Mouse (Mus musculus) MEL (cell line): Measurements from ENCODE around the gene 4930568D16Rik.

Experiments used
- CHD2 ChIP-seq: IDR thresholded peaks from 2 replicates; pipeline ENCODE4 v1.6.1; 2011; ENCODE audit warnings: low read length, improper control_type of control experiment
- CTCF ChIP-seq, 3 experiments: IDR thresholded peaks in 2 of 3; conservative IDR thresholded peaks in 1 of 3; 2 replicates each; pipeline ENCODE4 v1.5.1; 2011 to 2012; ENCODE audit warnings: low read length in 3 of 3, low read depth in 2 of 3, mild to moderate bottlenecking in 2 of 3, improper control_type of control experiment in 1 of 3, inconsistent platforms in 1 of 3, mixed read lengths in 1 of 3, moderate library complexity in 1 of 3; ENCODE audit not compliant: control insufficient read depth in 1 of 3, insufficient read depth in 1 of 3, poor library complexity in 1 of 3, severe bottlenecking in 1 of 3
- E2F4 ChIP-seq: IDR thresholded peaks from 2 replicates; pipeline ENCODE4 v1.6.1; 2011; ENCODE audit warnings: low read depth, low read length, improper control_type of control experiment, borderline replicate concordance
- ETS1 ChIP-seq: IDR thresholded peaks from 2 replicates; pipeline ENCODE4 v1.6.1; 2012; ENCODE audit warnings: low read depth, mild to moderate bottlenecking, inconsistent platforms, low read length, improper control_type of control experiment, moderate library complexity
- GABPA ChIP-seq: IDR thresholded peaks from 2 replicates; pipeline ENCODE4 v1.6.1; 2012; ENCODE audit warnings: low read depth, mild to moderate bottlenecking, inconsistent platforms, low read length, improper control_type of control experiment, moderate library complexity
- HCFC1 ChIP-seq: IDR thresholded peaks from 2 replicates; pipeline ENCODE4 v1.6.1; 2012; ENCODE audit warnings: low read depth, mild to moderate bottlenecking, inconsistent platforms, low read length, improper control_type of control experiment, moderate library complexity
- KAT2A ChIP-seq: conservative IDR thresholded peaks from 2 replicates; pipeline ENCODE4 v1.6.1; 2012; ENCODE audit warnings: low read depth, low read length, improper control_type of control experiment, inconsistent platforms
- MAZ ChIP-seq: IDR thresholded peaks from 2 replicates; pipeline ENCODE4 v1.6.1; 2012; ENCODE audit warnings: low read depth, mild to moderate bottlenecking, inconsistent platforms, low read length, improper control_type of control experiment
- MXI1 ChIP-seq: IDR thresholded peaks from 2 replicates; pipeline ENCODE4 v1.6.1; 2011; ENCODE audit warnings: mild to moderate bottlenecking, low read depth, low read length, improper control_type of control experiment
- NRF1 ChIP-seq: IDR thresholded peaks from 2 replicates; pipeline ENCODE4 v1.6.1; 2014; ENCODE audit warnings: low read depth, mild to moderate bottlenecking, inconsistent platforms, low read length, improper control_type of control experiment, moderate library complexity; ENCODE audit not compliant: poor library complexity, insufficient read depth, severe bottlenecking
- POLR2A ChIP-seq, 2 experiments: IDR thresholded peaks; 2 replicates each; pipeline ENCODE4 v1.6.1; 2011 to 2012; ENCODE audit warnings: low read length in 2 of 2, mild to moderate bottlenecking in 2 of 2, control low read depth in 1 of 2, improper control_type of control experiment in 1 of 2, low read depth in 1 of 2, moderate library complexity in 1 of 2; ENCODE audit not compliant: control insufficient read depth in 1 of 2, insufficient read depth in 1 of 2, poor library complexity in 1 of 2
- SIN3A ChIP-seq: IDR thresholded peaks from 2 replicates; pipeline ENCODE4 v1.6.1; 2012; ENCODE audit warnings: low read length, improper control_type of control experiment, inconsistent platforms
- TAL1 ChIP-seq: IDR thresholded peaks from 2 replicates; pipeline ENCODE4 v1.6.1; 2012; ENCODE audit warnings: mild to moderate bottlenecking, inconsistent platforms, low read length, moderate library complexity, mixed read lengths
- UBTF ChIP-seq: IDR thresholded peaks from 2 replicates; pipeline ENCODE4 v1.6.1; 2012; ENCODE audit warnings: low read depth, mild to moderate bottlenecking, inconsistent platforms, low read length, improper control_type of control experiment, moderate library complexity, borderline replicate concordance; ENCODE audit not compliant: insufficient read depth

GRCm38 (mm10) chr2:35335620-35336019 is 31.9 kb downstream of the 4930568D16Rik start:
- TF ChIP-seq POLR2A (IDR thresholded peaks at IDR 0.05; ENCODE audit: control insufficient read depth in 1 of 2, insufficient read depth in 1 of 2, low read depth in 1 of 2, low read length in 2 of 2, poor library complexity in 1 of 2) (no peak), CTCF (IDR thresholded peaks at IDR 0.05 in 2 of 3, conservative IDR thresholded peaks at IDR 0.05 in 1 of 3; ENCODE audit: control insufficient read depth in 1 of 3, insufficient read depth in 1 of 3, low read depth in 2 of 3, low read length in 3 of 3, poor library complexity in 1 of 3, severe bottlenecking in 1 of 3) (no peak), ETS1 (no peak), HCFC1 (no peak), CHD2 (no peak), TAL1 (no peak), UBTF (no peak), MXI1 (no peak), MAZ (no peak), KAT2A (no peak), GABPA (no peak), E2F4 (no peak), NRF1 (no peak), SIN3A (no peak)
